Mouse (Mus musculus) lung, embryonic 15.5 days (tissue): ENCODE measurements around the gene Atp2a1. TPM values are rescaled to one million over a fixed set of nuclear protein-coding genes. Genes with fewer than 3 reads are reported as not detected.

Experiments used
- ATAC-seq: fragments of 200-750 bp; cut with Nextera tagmentation; 2 replicates; pipeline ENCODE4 v1.8.0; 2017; ENCODE audit warnings: moderate number of reproducible peaks, borderline replicate concordance; ENCODE audit not compliant: low FRiP score, low TSS enrichment; ENCODE audit errors: extremely low read depth
- H3K27ac ChIP-seq: fragments of 300-500 bp; sonication (generic); 2 replicates; pipeline ENCODE4 v1.5.1; 2015; ENCODE audit warnings: moderate library complexity, mild to moderate bottlenecking, inconsistent platforms
- H3K27me3 ChIP-seq: fragments of 300-500 bp; sonication (generic); 2 replicates; pipeline ENCODE4 v1.6.1; 2015; ENCODE audit warnings: inconsistent platforms
- H3K36me3 ChIP-seq: fragments of 300-500 bp; sonication (generic); 2 replicates; pipeline ENCODE4 v1.6.1; 2015; ENCODE audit warnings: inconsistent platforms
- H3K4me1 ChIP-seq: fragments of 300-500 bp; sonication (generic); 2 replicates; pipeline ENCODE4 v1.6.1; 2015; ENCODE audit warnings: inconsistent platforms
- H3K4me2 ChIP-seq: fragments of 300-500 bp; sonication (generic); 2 replicates; pipeline ENCODE4 v1.6.1; 2015; ENCODE audit warnings: inconsistent platforms, mild to moderate bottlenecking, moderate library complexity
- H3K4me3 ChIP-seq: fragments of 300-500 bp; sonication (generic); 2 replicates; pipeline ENCODE4 v1.5.1; 2015; ENCODE audit warnings: mild to moderate bottlenecking, inconsistent platforms
- H3K9ac ChIP-seq: fragments of 300-500 bp; sonication (generic); 2 replicates; pipeline ENCODE4 v1.6.1; 2015; ENCODE audit warnings: inconsistent platforms
- H3K9me3 ChIP-seq: fragments of 300-500 bp; sonication (generic); 2 replicates; pipeline ENCODE4 v1.6.1; 2016; ENCODE audit warnings: inconsistent platforms
- WGBS: fragments of 180-500 bp; shearing (Covaris S2); methylation state at CpG from one replicate; pipeline ENCODE4 v1.1.7; 2015; 5-methylcytosine and 5-hydroxymethylcytosine counted together
- polyA plus RNA-seq: library from polyadenylated mRNA; unstranded; fragments of >200 nt; fragmentation: Nextera tagmentation; extraction: Ambion mirVana; gene quantifications from 2 replicates; pipeline ENCODE4 v1.2.1, GENCODE M21; 2015

Atp2a1 gene
- polyA plus RNA-seq, 1 experiment from 2014 or later = 1.3 TPM

DNA sequence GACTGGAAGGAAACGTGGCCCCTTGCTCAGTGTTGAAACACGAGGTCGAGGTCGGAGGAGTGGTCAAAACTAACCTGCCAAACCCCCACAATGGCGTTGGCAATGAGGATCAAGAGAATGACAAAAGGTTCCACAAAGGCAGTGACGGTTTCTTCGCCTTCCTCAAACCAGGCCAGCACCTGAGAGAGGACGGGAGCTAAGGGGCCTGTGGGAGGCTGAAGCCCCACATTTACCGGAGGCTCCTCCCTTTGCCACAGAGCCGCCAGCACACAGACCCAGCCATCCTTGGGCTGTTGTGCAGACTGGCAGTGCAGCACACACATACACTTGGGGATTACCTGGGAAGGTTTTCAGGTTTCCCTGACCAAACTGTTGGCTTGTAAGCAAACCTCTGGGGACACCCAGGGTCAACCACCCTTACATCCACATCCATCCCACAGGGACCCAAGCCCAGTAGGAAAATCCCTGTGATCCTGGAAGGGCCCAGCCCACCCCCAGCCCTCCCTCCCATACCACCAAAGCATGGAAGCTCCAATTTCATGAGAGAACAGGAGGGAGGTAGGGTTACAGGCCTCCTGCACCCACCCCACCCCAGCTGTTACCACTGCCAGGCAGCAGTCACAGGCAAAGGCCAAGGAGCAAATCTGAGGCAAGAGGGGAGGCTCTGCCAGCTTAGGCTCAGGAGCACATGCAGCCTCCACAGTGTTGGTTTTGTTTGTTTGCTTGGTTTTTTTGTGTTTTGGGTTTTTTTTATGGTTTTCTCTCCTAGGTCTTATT, 2.1 kb downstream of the Atp2a1 start:
- no peak for ATAC-seq
- Histone ChIP-seq H3K9ac (no peak overlapping the region), H3K4me2 (no peak overlapping the region), H3K9me3 (no peaks in the 10 kb centered on the region), H3K36me3 (no peaks in the 10 kb centered on the region), H3K4me1 (peaks cover 12% of the 10 kb centered on the region), H3K27me3 (no peaks in the 10 kb centered on the region), H3K27ac (no peak overlapping the region), H3K4me3 (no peak overlapping the region)
- WGBS = 43% methylated on average over 10 of the region's 10 CpGs

DNA sequence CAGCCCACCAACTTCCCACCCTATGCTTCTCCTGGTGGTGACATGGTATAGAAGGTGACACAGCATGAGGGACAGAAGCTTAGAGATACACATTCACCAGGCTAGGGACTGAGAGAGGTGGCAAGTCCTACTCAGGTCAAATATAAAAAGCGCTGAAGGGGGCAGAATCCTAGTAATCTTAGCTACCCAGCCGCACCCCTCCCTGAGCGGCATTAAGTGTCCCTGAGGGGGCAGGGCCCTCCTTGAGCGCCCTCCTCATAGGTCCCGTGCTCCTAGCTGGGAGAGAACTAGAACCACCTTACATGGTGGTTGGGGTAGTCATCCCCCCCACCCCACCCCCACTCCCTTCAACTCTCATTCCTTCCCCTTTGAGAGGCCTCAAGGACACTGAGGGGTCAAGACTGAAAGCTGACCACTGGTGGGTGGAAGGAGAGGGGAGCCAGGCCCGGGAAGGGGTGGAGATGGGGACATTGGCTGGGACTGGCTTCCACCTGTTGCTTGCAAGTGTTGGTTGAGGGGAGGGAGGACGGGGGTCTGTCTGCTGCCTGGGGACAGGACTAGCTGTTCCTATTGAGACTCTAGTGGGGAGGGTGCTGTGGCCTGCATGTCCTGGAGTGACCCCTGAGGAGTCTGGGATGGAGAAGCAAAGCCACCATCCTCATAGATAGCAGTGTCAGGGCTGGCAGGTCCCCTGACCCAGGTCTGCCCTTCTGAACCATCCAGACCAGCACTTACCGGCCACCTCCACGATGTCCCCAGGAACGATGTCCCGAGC, 3.9 kb downstream of the Atp2a1 start:
- H3K9me3 ChIP-seq = no peaks in the 10 kb centered on the region
- no peaks in the 10 kb centered on the region for H3K27me3 ChIP-seq
- H3K36me3 ChIP-seq = no peaks in the 10 kb centered on the region
- WGBS = 65% methylated on average over 11 of the region's 11 CpGs
- H3K4me2 ChIP-seq = no peak overlapping the region
- ATAC-seq = no peak
- no peaks in the 10 kb centered on the region; the same call in 1 of the 2 replicates for H3K4me1 ChIP-seq
- H3K4me3 ChIP-seq = no peak overlapping the region
- H3K9ac ChIP-seq = no peak overlapping the region
- no peak overlapping the region for H3K27ac ChIP-seq

DNA sequence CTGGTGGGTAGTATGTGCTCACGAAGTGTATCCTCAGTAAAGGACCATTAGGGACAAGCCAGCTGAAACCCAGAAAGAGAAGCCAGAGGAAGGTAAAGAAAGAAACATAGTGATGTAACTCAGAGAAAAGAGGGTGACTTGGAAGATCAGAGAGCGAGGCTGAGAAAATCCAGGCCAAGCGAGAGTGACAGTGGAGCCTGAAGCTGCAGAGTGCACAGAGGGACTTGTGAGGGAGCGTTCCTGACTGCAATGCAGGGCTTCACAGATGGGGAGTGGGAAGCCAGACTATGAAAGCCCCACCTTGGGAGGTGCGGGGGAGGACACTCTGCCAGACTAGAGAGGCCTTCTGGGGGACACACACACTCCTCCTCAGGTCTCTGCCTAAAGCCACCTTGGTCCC, 4.7 kb downstream of the Atp2a1 start:
- no peaks in the 10 kb centered on the region for H3K27me3 ChIP-seq
- H3K27ac ChIP-seq = no peak overlapping the region
- no peak for ATAC-seq
- no peaks in the 10 kb centered on the region for H3K4me1 ChIP-seq
- H3K36me3 ChIP-seq = no peaks in the 10 kb centered on the region
- no peak overlapping the region for H3K4me3 ChIP-seq
- no peak overlapping the region for H3K4me2 ChIP-seq
- WGBS = 84% methylated on average over 5 of the region's 5 CpGs
- H3K9me3 ChIP-seq = no peaks in the 10 kb centered on the region
- H3K9ac ChIP-seq = no peak overlapping the region

DNA sequence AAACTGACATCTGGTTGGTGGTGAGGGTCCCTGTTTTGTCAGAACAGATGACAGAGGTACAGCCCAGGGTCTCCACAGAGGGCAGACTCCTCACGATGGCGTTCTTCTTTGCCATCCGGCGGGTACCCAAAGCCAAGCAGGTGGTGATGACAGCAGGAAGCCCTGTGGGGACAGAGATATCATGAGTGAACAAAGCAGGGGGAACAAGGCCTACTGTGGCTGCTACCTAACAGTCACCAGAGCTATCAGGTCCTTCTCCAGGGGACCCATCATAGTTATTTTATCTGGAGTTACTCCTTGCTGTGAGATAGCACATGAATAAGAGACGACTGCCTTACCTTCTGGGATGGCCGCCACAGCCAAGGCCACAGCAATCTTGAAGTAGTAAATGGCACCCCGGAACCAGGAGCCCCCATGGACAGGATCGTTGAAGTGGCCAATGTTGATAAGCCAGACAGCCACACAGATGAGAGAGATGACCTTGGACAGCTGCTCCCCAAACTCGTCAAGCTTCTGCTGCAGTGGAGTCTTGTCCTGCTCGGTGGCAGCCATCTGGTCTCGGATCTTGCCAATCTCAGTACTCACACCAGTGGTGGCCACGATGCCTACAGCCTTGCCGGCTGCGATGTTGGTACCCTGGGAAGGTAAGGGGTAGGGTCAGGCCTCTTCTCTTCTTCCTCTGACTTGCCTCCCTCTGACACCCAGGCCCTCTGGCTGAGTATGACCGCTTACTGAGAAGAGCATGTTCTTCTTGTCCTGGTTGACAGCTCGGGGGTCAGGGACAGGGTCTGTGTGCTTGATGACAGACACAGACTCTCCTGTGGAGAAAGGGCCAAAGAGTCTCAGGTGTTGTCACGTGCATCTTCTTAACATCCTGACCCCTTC, 6.3 kb downstream of the Atp2a1 start:
- ATAC-seq = no peak
- no peak overlapping the region for H3K4me3 ChIP-seq

DNA sequence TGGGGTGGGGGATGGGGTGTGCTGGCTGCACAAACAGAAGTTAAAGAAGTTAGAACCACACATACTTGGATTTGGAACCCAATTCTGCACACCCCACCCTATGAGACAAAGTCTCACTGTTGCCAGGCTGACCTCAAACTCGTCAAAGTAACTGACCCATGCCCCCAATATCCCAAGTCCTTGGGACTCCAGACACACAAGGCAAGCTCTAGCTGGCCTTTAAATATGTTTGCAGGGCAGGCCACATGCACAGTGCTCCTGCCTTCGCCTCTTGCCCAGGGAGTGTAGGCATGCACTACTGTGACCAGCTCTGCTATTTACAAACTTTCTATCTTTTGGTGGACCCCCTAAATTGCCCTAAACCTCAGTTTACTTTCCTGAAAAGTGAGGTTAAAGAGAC, 7.7 kb downstream of the Atp2a1 start:
- Histone ChIP-seq H3K27me3 (no peaks in the 10 kb centered on the region), H3K9ac (no peak overlapping the region), H3K27ac (no peak overlapping the region), H3K4me1 (no peaks in the 10 kb centered on the region), H3K36me3 (no peaks in the 10 kb centered on the region), H3K9me3 (no peaks in the 10 kb centered on the region), H3K4me2 (no peak overlapping the region), H3K4me3 (no peak overlapping the region)
- no peak for ATAC-seq
- 73% methylated on average over 2 of the region's 2 CpGs for WGBS

More for the DNA sequence above, 6.3 kb downstream of the Atp2a1 start:
- Histone ChIP-seq H3K4me1 (no peaks in the 10 kb centered on the region), H3K27ac (no peak overlapping the region), H3K27me3 (no peaks in the 10 kb centered on the region), H3K36me3 (no peaks in the 10 kb centered on the region), H3K9me3 (no peaks in the 10 kb centered on the region), H3K9ac (no peak overlapping the region), H3K4me2 (no peak overlapping the region)
- WGBS = 87% methylated on average over 17 of the region's 17 CpGs

DNA sequence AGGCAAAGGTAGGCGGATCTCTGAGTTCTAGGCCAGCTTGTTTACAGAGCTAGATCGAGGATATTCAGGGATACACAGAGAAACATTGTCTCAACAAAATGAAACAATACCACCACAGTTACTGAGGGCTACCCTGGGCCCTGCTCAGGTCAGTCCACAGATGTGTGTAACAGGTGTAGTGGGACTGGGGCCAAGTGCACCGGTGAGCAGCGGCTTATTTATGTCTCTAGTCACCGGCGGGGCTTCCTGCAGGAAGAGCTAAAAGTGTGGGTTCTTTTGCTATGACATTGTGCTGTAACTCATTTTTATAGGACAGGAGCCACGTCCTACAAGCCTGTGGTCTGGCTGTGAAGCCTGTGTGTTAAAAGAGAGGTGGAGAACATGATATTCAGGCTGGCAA, 9.0 kb downstream of the Atp2a1 start:
- ATAC-seq = no peak
- H3K4me2 ChIP-seq = no peak overlapping the region
- H3K9me3 ChIP-seq = no peaks in the 10 kb centered on the region
- H3K36me3 ChIP-seq = no peaks in the 10 kb centered on the region
- H3K4me3 ChIP-seq = no peak overlapping the region
- H3K27me3 ChIP-seq = no peaks in the 10 kb centered on the region
- H3K9ac ChIP-seq = no peak overlapping the region
- no peaks in the 10 kb centered on the region for H3K4me1 ChIP-seq
- 43% methylated on average over 7 of the region's 7 CpGs for whole genome bisulfite sequencing
- H3K27ac ChIP-seq = no peak overlapping the region

DNA sequence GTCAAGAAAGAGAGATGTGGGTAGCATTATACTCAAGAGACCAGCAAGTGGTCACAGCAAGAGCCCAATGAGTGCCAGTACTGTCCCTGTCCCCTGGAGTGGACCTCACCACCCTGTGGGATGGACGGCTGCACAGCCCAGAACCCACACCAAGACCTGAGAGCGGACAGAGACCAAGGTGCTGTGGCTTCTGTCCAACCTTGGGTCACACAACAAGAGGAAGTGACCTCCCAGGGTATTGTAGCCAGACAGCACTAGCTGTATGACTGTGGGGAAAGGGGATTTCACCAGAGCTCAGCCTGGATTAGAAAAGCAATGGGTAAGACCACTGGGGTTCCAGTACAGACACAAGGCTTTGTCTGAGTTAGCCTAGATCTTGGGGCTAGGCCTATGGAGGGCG, 10.7 kb downstream of the Atp2a1 start:
- no peak overlapping the region for H3K4me2 ChIP-seq
- H3K4me1 ChIP-seq = no peaks in the 10 kb centered on the region
- no peak for ATAC-seq
- H3K27ac ChIP-seq = no peak overlapping the region
- H3K4me3 ChIP-seq = no peak overlapping the region
- no peaks in the 10 kb centered on the region for H3K27me3 ChIP-seq
- H3K9me3 ChIP-seq = no peaks in the 10 kb centered on the region
- 90% methylated on average over 3 of the region's 3 CpGs for WGBS
- no peak overlapping the region for H3K9ac ChIP-seq
- peaks cover 6% of the 10 kb centered on the region; the same call in 1 of the 2 replicates for H3K36me3 ChIP-seq

DNA sequence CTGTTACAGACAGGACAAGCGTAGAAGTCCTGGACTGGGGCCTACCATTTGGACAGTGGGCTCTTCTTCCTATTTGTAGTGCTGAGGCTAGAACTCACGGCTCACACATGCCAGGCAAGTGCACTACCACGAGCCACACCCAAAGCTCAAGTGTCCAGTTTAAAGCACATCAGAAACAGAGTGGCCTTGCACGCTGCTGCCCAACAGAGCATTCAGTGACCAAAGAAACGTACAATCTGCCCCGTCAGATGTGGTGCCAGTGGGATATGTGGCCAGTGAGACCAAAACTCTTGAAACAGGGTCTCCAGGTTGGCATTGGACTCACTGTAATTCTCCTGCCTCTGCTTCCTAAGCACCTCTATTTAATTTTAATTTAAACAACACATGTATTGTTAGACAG, 12.3 kb downstream of the Atp2a1 start:
- Histone ChIP-seq H3K27ac (no peak overlapping the region), H3K27me3 (no peaks in the 10 kb centered on the region), H3K4me1 (no peaks in the 10 kb centered on the region), H3K9me3 (no peaks in the 10 kb centered on the region), H3K4me3 (no peak overlapping the region), H3K36me3 (peaks cover 12% of the 10 kb centered on the region), H3K9ac (no peak overlapping the region), H3K4me2 (no peak overlapping the region)
- WGBS = 88% methylated on average over 6 of the region's 6 CpGs
- ATAC-seq = no peak

DNA sequence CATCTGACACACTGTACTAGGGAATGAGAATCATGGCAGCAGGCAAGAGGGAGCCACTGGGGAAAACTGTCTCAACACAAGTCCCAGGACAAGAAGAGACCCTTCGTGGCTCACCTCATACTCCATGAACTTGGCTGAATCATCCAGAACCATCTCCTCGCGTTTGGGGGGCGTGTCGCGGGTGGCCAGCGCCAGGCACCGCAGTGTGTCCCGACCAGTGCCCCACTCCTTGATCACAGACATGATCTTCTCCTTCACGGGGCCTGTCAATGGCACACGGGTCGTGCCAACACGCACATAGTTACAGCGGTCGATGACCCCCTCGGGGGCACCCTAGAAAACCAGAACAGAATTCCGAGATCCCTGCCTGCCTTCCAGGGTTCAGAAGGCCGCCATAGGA, 12.9 kb downstream of the Atp2a1 start:
- WGBS = 87% methylated on average over 18 of the region's 18 CpGs
- Histone ChIP-seq H3K4me2 (no peak overlapping the region), H3K27me3 (no peaks in the 10 kb centered on the region), H3K36me3 (peaks cover 19% of the 10 kb centered on the region), H3K27ac (no peak overlapping the region), H3K9ac (no peak overlapping the region), H3K4me1 (no peaks in the 10 kb centered on the region), H3K4me3 (no peak overlapping the region), H3K9me3 (no peaks in the 10 kb centered on the region)
- ATAC-seq = no peak

DNA sequence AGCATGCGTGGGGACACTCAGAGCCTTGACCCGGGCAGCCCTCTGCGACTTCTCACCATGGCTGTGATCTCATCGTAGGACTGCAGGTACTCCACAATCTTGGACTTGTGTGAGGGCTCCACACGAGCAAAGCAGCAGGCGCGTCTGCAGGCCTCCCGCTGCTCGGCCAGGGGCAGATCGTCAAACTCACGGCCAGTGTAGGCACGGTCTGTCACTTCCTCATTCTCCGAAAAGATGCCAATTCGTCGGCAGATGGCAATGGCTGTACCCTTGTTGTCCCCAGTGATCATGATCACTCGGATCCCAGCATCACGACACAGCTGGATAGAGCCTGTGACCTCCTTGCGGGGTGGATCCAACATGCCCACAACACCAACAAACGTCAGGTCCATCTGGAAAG, 14.4 kb downstream of the Atp2a1 start:
- Histone ChIP-seq H3K4me1 (no peaks in the 10 kb centered on the region), H3K9me3 (no peaks in the 10 kb centered on the region), H3K27ac (no peak overlapping the region), H3K27me3 (no peaks in the 10 kb centered on the region), H3K4me3 (no peak overlapping the region), H3K9ac (no peak overlapping the region), H3K36me3 (peaks cover 31% of the 10 kb centered on the region), H3K4me2 (no peak overlapping the region)
- WGBS = 88% methylated on average over 19 of the region's 19 CpGs
- ATAC-seq = no peak

DNA sequence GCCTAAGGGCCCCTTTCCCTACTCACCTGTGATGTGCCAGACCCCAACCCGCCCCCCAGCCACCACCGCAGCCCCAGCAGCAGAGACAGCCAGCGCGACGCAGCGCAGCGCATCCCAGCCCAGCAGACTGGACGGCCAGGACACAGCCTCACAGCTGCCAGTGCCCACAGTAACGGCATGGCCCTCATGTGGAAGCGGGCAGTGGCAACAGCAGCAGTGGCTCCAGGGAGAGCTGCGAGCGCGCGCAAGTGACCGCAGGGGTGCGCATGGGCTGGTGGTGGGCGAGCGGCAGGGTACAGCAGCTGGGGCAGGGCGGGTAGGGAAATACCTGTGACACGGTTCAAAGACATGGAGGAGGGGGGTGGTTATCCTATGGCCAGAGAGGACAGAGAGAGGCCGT, 16.7 kb downstream of the Atp2a1 start:
- WGBS = 89% methylated on average over 21 of the region's 21 CpGs
- no peak for ATAC-seq

More for the DNA sequence above, 16.7 kb downstream of the Atp2a1 start:
- peaks cover 37% of the 10 kb centered on the region for H3K36me3 ChIP-seq
- H3K4me3 ChIP-seq = no peak overlapping the region
- H3K27ac ChIP-seq = no peak overlapping the region
- H3K4me2 ChIP-seq = no peak overlapping the region
- H3K9me3 ChIP-seq = no peaks in the 10 kb centered on the region
- H3K27me3 ChIP-seq = no peaks in the 10 kb centered on the region
- H3K4me1 ChIP-seq = no peaks in the 10 kb centered on the region
- no peak overlapping the region for H3K9ac ChIP-seq
